Comparison of ENCODE assay signal across 23 mouse cellular contexts in genomic region chr1:41186991-41187390, GRCm38 (mm10).
DNase-seq lines count a peak whose midpoint lies in the region; ATAC-seq and TF ChIP-seq lines count a peak whose summit lies in the region.
"Had no signal": no experiment of that assay in that cellular context is flagged by ENCODE, and none has a peak within 500 bp of the region (broad histone marks: within the 10 kb centered on the region; RNA-seq: fewer than 3 reads in every experiment).

No protein-coding gene starts in this region.

- 58% methylated on average over 6 of the region's 6 CpGs for WGBS in embryonic facial prominence, embryonic 14.5 days
- WGBS in embryonic facial prominence, embryonic 10.5 days = 89% methylated on average over 6 of the region's 6 CpGs
- WGBS in heart, adult 2 months = 49% methylated on average over 6 of the region's 6 CpGs

- no peaks in the 10 kb centered on the region for H3K9me3 ChIP-seq in embryonic facial prominence, embryonic 14.5 days (ENCODE audit: control insufficient read depth, low read length)
- H3K9me3 ChIP-seq in embryonic facial prominence, embryonic 10.5 days = no peaks in the 10 kb centered on the region

- no peaks in the 10 kb centered on the region for H3K79me2 ChIP-seq in heart, adult 2 months (replicated peaks; ENCODE audit: control insufficient read depth, insufficient read depth, low read length)

- H3K27me3 ChIP-seq in embryonic facial prominence, embryonic 14.5 days (replicated peaks; ENCODE audit: control insufficient read depth, insufficient read depth, low read length) = no peaks in the 10 kb centered on the region
- H3K27me3 ChIP-seq in embryonic facial prominence, embryonic 10.5 days (replicated peaks; ENCODE audit: low read depth, poor library complexity, severe bottlenecking) = no peaks in the 10 kb centered on the region
- H3K27me3 ChIP-seq in heart, adult 2 months (ENCODE audit: control insufficient read depth, insufficient read depth, low read length) = no peaks in the 10 kb centered on the region
- H3K27me3 ChIP-seq: CH12.LX had no signal

- H3K4me2 ChIP-seq in embryonic facial prominence, embryonic 14.5 days (ENCODE audit: low read depth, low read length) = no peak overlapping the region

- no peak for TF ChIP-seq EP300 in heart, adult 2 months (IDR thresholded peaks at IDR 0.05; ENCODE audit: insufficient read depth, low read depth, low read length)

- peak; percentile 22; the same call in 1 of the 2 replicates for ATAC-seq in embryonic facial prominence, embryonic 14.5 days (ENCODE audit: low read depth)
- ATAC-seq in megakaryocyte-erythroid progenitor cell, adult 5-6 weeks (replicated peaks; ENCODE audit: low FRiP score, low TSS enrichment, poor library complexity, severe bottlenecking) = no peak
- ATAC-seq: activated CD4-positive, CD25-positive, alpha-beta regulatory T cell, adult 4 months; CD4-positive, CD25-positive, alpha-beta regulatory T cell, adult 4 months; Patski had no signal

- no peak for TF ChIP-seq POLR2A in heart, adult 2 months (IDR thresholded peaks at IDR 0.05; ENCODE audit: insufficient read depth, low read depth, low read length)

- H3K4me3 ChIP-seq in embryonic facial prominence, embryonic 14.5 days (ENCODE audit: low read depth, low read length) = no peak overlapping the region
- H3K4me3 ChIP-seq in embryonic facial prominence, embryonic 10.5 days = no peak overlapping the region
- no peak overlapping the region for H3K4me3 ChIP-seq in heart, adult 2 months

- TF ChIP-seq CTCF in heart, adult 2 months (IDR thresholded peaks at IDR 0.05) = no peak

- peak; percentile 65 for DNase-seq in embryonic facial prominence, embryonic 14.5 days (ENCODE audit: low spot score)
- DNase-seq in embryonic facial prominence, embryonic 10.5 days (ENCODE audit: low spot score) = no peak
- DNase-seq in heart, adult 11 months = peak; percentile 57
- no peak for DNase-seq in heart, postnatal 36 days
- DNase-seq in heart, postnatal 10 days = peak; percentile 9 to 10
- DNase-seq in heart, adult 2 months = no peak
- DNase-seq in NIH3T3 (ENCODE audit: low read depth) = peak; percentile 39
- DNase-seq: adrenal gland, adult 2 months; adrenal gland, adult 8-10 months; adrenal gland, postnatal 10 days; adrenal gland, postnatal 14 days; adrenal gland, postnatal 25 days; adrenal gland, postnatal 36 days; B cell, adult 2 months; cerebellum, adult 11 months; cerebellum, adult 11-12 months; cerebellum, adult 18-20 months had no signal

- intact Hi-C loops in heart, postnatal 36 days (cut with DNase I) = no loop called here
- intact Hi-C loops in heart, postnatal 10 days (cut with DNase I) = no loop called here
- intact Hi-C loops in heart, adult 2 months (cut with DNase I) = no loop called here

- no peak overlapping the region for H3K9ac ChIP-seq in embryonic facial prominence, embryonic 14.5 days (ENCODE audit: low read depth, low read length)
- no peak overlapping the region for H3K9ac ChIP-seq in heart, adult 2 months (ENCODE audit: low read depth, low read length)

- no peaks in the 10 kb centered on the region for H3K4me1 ChIP-seq in embryonic facial prominence, embryonic 14.5 days (ENCODE audit: control insufficient read depth, insufficient read depth, low read length)
- H3K4me1 ChIP-seq in embryonic facial prominence, embryonic 10.5 days = no peaks in the 10 kb centered on the region
- no peaks in the 10 kb centered on the region for H3K4me1 ChIP-seq in heart, adult 2 months (ENCODE audit: control insufficient read depth, insufficient read depth, low read length)

- no peaks in the 10 kb centered on the region for H3K36me3 ChIP-seq in embryonic facial prominence, embryonic 14.5 days (ENCODE audit: control insufficient read depth, insufficient read depth, low read length)
- no peaks in the 10 kb centered on the region for H3K36me3 ChIP-seq in embryonic facial prominence, embryonic 10.5 days (replicated peaks)
- no peaks in the 10 kb centered on the region for H3K36me3 ChIP-seq in heart, adult 2 months (ENCODE audit: control insufficient read depth, insufficient read depth, low read length)
- H3K36me3 ChIP-seq: G1E had no signal

- no peak overlapping the region for H3K27ac ChIP-seq in embryonic facial prominence, embryonic 14.5 days (replicated peaks; ENCODE audit: low read depth, low read length)
- no peak overlapping the region for H3K27ac ChIP-seq in embryonic facial prominence, embryonic 10.5 days (replicated peaks)
- no peak overlapping the region for H3K27ac ChIP-seq in heart, adult 2 months

Comparison
In these comparisons a context has a peak if more than half of its experiments do, and no peak if none do; other contexts are left out.
1. DNase-seq: peak in embryonic facial prominence, embryonic 14.5 days (single experiment), heart, adult 11 months (single experiment), heart, postnatal 10 days (2 of 2) and NIH3T3 (single experiment); none in embryonic facial prominence, embryonic 10.5 days (single experiment), heart, postnatal 36 days (0 of 2) and heart, adult 2 months (0 of 2).